Mouse (Mus musculus) cerebellum, adult 18-20 months (tissue): ENCODE measurements around the gene Tex13c2.

Source experiments
- DNase-seq, 2 experiments: peaks; one replicate each; pipeline ENCODE4 v3.0.0; 2021

Tex13c2 gene

DNA sequence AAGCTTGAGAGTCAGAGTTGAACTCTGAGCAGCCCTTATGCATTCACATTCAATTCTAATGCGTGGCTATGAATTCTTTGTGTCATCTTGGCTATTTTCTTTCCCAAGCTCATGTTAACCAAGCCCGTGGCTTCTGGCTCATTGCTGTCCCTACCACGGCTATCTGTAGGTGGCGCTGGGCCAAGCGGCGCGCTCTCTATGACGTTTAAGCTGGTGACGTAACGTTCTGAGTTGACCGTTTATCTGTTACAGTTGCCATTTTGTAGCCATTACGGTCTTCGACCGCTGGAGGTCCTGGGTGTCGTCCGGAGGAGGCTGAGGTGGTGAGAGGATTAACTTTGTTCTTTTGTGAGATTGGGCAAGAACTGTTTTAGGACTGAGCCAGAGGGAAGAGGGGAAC lies at the start of gene Tex13c2:
Gene Tex13c2 (plus strand): TSS at position 246 of the 400 bp plus-strand sequence.
- DNase-seq: no peak

- DNase-seq: no peak
Observed at GRCm38 (mm10) chrX:42450305-42450704, 39.2 kb upstream of the Tex13c2 start.

- DNase-seq: no peak
Observed at GRCm38 (mm10) chrX:42453001-42453400, 36.5 kb upstream of the Tex13c2 start.

DNA sequence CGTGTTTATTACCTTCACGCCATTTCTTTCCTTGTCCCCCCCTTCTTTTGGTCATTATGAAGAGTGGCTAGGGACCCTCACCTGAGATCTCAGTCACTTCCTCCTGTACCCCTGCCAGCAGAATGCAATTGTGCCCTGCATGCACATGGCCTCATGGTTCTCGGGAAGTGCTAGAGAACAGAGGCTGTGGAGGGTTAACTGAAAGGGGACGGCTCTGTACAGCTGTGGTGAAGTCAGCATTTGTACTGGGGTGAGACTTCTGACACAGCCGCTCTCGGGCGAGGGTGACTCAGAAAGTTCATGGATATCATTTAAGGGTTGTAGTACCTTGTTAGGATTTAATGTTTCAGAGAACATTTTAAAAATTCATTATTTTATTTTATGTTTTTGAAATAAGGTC lies 35.0 kb upstream of the Tex13c2 start:
- no peak for DNase-seq

- DNase-seq: peak; percentile 24 to 51
Observed at GRCm38 (mm10) chrX:42490336-42490735, 845 bp downstream of the Tex13c2 start.

- DNase-seq: no peak
Observed at GRCm38 (mm10) chrX:42500538-42500937, 11.0 kb downstream of the Tex13c2 start.

DNA sequence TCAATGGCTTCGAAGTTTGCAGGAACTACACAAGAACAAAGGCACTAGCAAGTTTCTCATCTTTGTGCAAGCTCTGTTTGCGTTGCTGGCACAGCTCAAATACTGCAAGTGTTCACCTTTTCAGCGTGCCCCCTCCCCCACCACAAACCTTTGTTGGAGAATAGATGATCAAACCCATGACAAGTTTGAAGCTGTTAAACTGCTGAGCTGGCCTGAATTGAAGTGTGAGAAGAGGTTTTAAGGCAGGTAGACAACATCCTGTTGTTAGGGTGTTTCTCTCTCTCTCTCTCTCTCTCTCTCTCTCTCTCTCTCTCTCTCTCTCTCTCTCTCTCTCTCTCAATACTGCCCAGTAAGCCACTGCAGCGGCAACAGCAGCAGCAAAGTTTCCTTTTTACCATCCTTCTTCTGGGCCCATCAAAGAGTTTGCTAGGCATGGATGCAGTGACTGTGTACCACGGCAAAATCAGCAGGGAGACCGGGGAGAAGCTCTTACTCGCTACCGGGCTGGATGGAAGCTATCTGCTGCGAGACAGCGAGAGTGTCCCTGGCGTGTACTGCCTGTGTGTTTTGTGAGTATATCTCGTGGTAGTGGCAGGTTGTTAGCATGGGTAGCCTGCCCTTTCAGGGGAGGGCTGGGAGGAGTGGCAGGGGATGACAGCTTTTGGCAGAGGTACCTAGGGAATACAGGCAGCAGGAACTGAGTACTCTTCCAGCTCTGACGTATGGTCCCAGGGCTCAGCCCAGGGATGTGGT lies 13.0 kb downstream of the Tex13c2 start, which contains the start of gene Sh2d1a:
Gene Sh2d1a (plus strand): TSS at position 163 of the 753 bp plus-strand sequence.
- DNase-seq: no peak

GRCm38 (mm10) chrX:42511105-42511504 lies 21.6 kb downstream of the Tex13c2 start:
- no peak for DNase-seq

DNA sequence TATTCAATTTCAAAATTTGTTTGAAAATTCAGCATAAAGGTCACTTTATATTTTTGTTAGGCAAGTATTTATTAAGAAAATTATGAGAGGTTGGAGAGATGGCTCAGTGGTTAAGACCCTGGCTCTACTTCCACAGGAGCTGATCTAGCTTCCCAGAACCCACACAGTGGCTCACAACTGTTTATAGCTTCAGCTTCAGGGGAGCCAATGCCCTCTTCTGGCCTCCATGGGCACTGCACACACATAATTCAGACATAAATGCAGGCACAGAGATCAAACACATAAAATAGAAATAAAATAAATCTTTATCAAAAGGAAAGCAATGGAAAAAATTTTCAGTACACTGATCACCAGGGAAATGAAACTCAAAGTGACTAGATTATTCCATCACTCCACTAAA lies 23.1 kb downstream of the Tex13c2 start:
- no peak for DNase-seq

DNA sequence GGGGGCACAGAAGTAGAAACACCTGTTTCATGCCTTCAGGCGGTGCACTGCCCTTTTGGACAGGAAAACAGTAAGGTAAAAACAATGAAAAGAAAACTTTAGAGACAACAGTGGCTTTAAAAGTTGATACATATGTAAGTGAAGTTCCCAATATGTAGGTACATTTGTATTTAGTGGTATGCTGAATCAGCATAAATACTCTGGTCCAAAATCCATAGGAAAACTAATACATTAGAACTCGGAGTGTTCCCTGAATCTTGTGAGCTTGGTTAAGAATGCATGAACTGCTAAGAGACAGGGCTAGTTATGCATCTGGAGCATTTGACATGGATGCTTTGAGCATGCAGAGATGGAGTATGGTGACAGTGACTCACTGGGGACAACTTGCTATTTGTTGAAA lies 33.4 kb downstream of the Tex13c2 start:
- no peak for DNase-seq

DNA sequence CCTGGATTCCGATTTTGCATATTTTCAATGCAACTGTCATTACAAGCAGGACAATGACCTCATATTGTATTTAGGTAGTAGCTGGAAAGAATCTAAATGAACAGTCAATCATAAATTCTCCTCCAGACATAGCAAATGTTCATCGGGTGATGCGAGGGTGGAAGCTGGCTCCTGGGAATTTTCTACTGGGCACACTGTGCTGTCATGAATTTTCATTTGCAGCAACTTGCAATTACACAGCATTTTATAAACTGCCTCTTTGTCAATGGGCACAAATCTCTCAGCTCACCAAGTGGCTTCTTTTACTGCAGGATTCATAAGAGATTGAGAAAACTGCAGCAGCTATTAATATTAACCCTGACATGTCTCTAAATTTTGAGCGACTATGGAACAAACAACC lies 41.2 kb downstream of the Tex13c2 start:
- no peak for DNase-seq

DNA sequence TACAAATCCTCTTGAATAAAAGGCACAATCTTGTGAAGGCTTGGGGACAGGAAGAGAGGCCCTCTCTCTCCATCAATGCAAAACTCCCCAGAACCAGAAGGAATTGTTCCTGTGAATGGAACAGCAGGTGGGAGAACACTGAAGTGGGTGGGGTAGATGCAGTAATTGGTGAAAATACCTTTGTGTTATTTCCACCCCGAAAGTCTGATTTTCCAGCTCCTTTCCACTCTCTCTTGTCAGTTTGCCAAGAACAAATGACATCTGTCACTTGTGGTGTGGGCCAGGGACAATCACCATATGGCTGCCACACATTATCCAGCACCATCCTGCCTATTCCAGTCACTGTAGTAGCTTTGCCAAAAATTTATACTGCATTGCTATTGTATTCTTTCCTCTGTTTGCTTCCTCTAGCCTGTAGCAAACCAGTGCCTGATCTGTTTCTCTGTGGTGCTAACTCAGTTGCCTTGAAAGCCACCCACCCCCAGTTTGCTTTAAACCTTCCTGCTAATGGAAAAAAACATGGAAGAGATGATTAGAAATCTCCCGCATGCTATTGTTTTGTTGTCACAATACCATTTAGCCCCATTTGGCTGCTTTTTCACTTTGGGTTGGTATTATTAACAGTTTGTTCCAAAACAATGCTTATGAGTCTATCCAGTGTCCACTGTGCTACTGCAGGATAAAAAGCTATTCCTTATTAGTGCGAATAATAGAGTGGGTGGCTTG lies 50.7 kb downstream of the Tex13c2 start:
- peak; percentile 72 to 80 for DNase-seq

DNA sequence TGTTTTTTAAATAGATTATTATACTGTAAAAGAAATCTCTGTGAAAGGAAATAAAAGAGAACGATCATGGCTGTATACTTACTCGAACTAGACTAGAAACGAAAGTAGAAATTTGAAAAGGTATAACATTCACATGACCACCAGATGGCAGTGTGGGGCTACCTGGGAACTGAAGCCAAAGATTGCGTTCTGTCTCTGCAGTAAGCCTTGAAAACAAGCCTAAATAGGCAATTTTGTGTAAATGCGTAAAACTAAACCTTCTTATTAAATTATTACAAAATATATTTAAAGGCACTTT lies 51.2 kb downstream of the Tex13c2 start:
- DNase-seq: peak; percentile 77 to 87
